Mouse (Mus musculus) hindbrain, embryonic 11.5 days (tissue): Measurements from ENCODE around the gene Iqch. TPM values are rescaled to one million over a fixed set of nuclear protein-coding genes. Genes with fewer than 3 reads are reported as not detected.
A peak's percentile ranks its signal among the peaks of the same experiment; 100 is the strongest.

Experiments
- ATAC-seq: fragments of 200-750 bp; cut with Nextera tagmentation; 2 replicates; pipeline ENCODE4 v1.8.0; 2017; ENCODE audit warnings: mild to moderate bottlenecking, moderate TSS enrichment, moderate library complexity; ENCODE audit not compliant: low FRiP score
- DNase-seq: peaks from one replicate; pipeline ENCODE4 v3.0.0-alpha.2; 2015; ENCODE audit warnings: low spot score
- H3K27ac ChIP-seq: fragments of 300-500 bp; sonication (generic); 2 replicates; pipeline ENCODE4 v1.5.1; 2014; ENCODE audit warnings: mild to moderate bottlenecking, low read depth, low read length
- H3K27me3 ChIP-seq: fragments of 300-500 bp; sonication (generic); 2 replicates; pipeline ENCODE4 v1.6.1; 2014; ENCODE audit warnings: mild to moderate bottlenecking, low read length, moderate library complexity, mixed read lengths; ENCODE audit not compliant: control insufficient read depth, insufficient read depth
- H3K36me3 ChIP-seq: fragments of 300-500 bp; sonication (generic); 2 replicates; pipeline ENCODE4 v1.6.1; 2014; ENCODE audit warnings: mild to moderate bottlenecking, low read length, moderate library complexity, mixed read lengths; ENCODE audit not compliant: control insufficient read depth, insufficient read depth
- H3K4me1 ChIP-seq: fragments of 300-500 bp; sonication (generic); replicated peaks from 2 replicates; pipeline ENCODE4 v1.6.1; 2014; ENCODE audit warnings: low read length, mixed read lengths; ENCODE audit not compliant: control insufficient read depth, insufficient read depth
- H3K4me2 ChIP-seq: fragments of 300-500 bp; sonication (generic); replicated peaks from 2 replicates; pipeline ENCODE4 v1.6.1; 2014; ENCODE audit warnings: mild to moderate bottlenecking, low read depth, low read length
- H3K4me3 ChIP-seq: fragments of 300-500 bp; sonication (generic); 2 replicates; pipeline ENCODE4 v1.5.1; 2014; ENCODE audit warnings: low read depth, low read length
- H3K9ac ChIP-seq: fragments of 300-500 bp; sonication (generic); 2 replicates; pipeline ENCODE4 v1.6.1; 2014; ENCODE audit warnings: low read depth, low read length
- H3K9me3 ChIP-seq: fragments of 300-500 bp; sonication (generic); 2 replicates; pipeline ENCODE4 v1.6.1; 2016; ENCODE audit warnings: low read length; ENCODE audit not compliant: control insufficient read depth
- WGBS: fragments of 180-500 bp; shearing (Covaris S2); extraction: QIAGEN DNeasy Blood & Tissue Kit; methylation state at CpG from one replicate; pipeline ENCODE4 v1.1.7; 2014; 5-methylcytosine and 5-hydroxymethylcytosine counted together
- polyA plus RNA-seq: library from polyadenylated mRNA; unstranded; fragments of >200 nt; fragmentation: Nextera tagmentation; extraction: Ambion mirVana; gene quantifications from 2 replicates; pipeline ENCODE4 v1.2.1, GENCODE M21; 2014

Iqch gene
- polyA plus RNA-seq, 1 experiment from 2014 or later, result 0.32 TPM

DNA sequence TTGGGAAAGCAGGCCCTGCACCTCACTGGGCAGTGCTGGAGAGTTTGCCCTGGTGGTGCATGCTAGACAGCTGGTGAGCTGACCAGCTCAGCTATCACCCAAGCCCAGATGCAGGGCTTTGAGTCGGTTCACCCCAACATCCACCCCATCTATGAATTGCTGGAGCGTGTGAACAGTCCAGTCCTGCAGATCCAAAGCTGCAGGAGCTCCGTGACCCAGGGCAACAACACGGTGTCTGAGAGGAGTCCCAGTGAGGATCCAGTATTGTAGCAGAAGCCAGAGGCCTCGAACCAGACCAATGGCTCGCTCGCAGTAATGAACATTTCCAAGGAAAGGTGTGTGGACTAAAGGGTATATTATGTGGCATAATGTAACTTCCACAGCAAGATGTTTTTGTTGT, 61.0 kb downstream of the Iqch start:
- no peaks in the 10 kb centered on the region for H3K36me3 ChIP-seq
- WGBS, result 82% methylated on average over 7 of the region's 7 CpGs
- H3K4me2 ChIP-seq, result no peak overlapping the region
- H3K4me1 ChIP-seq, result no peaks in the 10 kb centered on the region
- ATAC-seq, result no peak
- H3K27me3 ChIP-seq, result no peaks in the 10 kb centered on the region
- no peak overlapping the region for H3K9ac ChIP-seq
- DNase-seq, result no peak
- no peak overlapping the region for H3K27ac ChIP-seq
- no peaks in the 10 kb centered on the region for H3K9me3 ChIP-seq
- H3K4me3 ChIP-seq, result no peak overlapping the region

DNA sequence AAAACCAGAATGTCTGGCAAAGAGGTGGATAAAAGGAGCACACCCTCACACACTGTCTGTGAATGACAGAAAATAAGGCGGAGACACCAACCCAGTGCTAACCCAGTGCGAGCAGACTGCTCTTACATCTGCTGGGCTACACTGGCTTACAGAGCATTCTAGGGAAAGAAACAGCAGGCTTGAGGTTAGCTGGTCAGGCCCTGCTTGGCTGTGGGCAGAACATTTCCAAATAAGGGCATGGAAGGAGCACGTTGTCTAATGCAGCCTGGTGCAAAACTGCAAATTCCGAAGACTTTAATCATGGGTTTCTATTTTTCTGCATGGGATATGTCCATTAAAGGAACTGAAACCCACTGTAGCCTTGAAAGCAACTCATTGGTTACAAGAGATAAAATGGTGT, 64.8 kb downstream of the Iqch start:
- no peaks in the 10 kb centered on the region for H3K9me3 ChIP-seq
- DNase-seq (no peak), ATAC-seq (no peak)
- peaks cover 11% of the 10 kb centered on the region for H3K4me1 ChIP-seq
- H3K4me2 ChIP-seq, result no peak overlapping the region
- no peak overlapping the region for H3K4me3 ChIP-seq
- H3K27me3 ChIP-seq, result no peaks in the 10 kb centered on the region; the same call in 1 of the 2 replicates
- no peak overlapping the region for H3K9ac ChIP-seq
- WGBS, result 85% methylated on average over 4 of the region's 4 CpGs
- H3K36me3 ChIP-seq, result no peaks in the 10 kb centered on the region
- H3K27ac ChIP-seq, result no peak overlapping the region

DNA sequence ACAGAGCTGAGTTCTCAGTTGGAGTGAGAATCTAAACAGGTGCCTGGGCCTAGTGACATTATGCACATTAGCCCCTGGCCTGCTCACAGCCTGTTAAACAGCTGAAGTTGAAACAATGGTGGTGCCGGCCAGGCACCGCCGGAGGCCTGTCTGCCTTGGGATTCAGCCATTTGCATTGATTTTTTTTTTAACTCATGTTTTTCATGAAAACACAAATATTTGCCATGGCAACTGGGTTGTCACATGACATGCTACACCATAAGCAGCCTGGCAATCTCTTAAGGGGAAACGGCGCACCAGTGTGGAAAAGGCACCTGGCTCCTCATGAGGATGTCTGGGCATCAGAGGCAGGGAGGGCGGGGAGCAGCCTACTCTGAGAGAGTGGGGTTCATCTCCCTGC, 67.3 kb downstream of the Iqch start:
- DNase-seq, result peak; percentile 62
- no peaks in the 10 kb centered on the region for H3K36me3 ChIP-seq
- no peaks in the 10 kb centered on the region for H3K9me3 ChIP-seq
- H3K4me3 ChIP-seq, result no peak overlapping the region
- no peak overlapping the region for H3K4me2 ChIP-seq
- H3K27me3 ChIP-seq, result no peaks in the 10 kb centered on the region; the same call in 1 of the 2 replicates
- peak overlapping the region; percentile 51; the same call in 1 of the 2 replicates for H3K27ac ChIP-seq
- 26% methylated on average over 6 of the region's 6 CpGs for WGBS
- H3K4me1 ChIP-seq, result peaks cover 11% of the 10 kb centered on the region
- ATAC-seq, result peak; percentile 63; the same call in 1 of the 2 replicates
- no peak overlapping the region for H3K9ac ChIP-seq

DNA sequence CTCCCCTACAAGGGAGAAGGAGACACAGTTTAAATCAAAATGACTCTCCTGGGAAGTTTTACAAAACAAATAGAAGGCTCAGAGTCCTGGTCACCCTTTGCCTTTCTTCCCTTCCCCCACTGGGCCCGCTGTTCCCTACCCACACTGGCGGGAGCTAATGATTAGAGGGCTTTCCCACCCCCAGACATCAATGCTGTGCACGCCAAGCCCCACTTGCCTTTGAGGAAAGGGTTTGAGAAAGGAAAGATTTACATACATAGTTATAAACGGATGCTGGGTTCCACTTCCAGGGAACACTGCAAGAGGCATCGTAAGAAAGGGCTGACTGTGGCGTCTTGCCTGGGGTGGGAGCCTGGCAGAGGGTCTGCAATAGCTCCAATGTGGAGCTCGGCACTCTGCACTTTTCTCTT, 67.9 kb downstream of the Iqch start:
- Histone ChIP-seq H3K36me3 (no peaks in the 10 kb centered on the region), H3K9me3 (no peaks in the 10 kb centered on the region), H3K4me3 (no peak overlapping the region), H3K27me3 (no peaks in the 10 kb centered on the region; the same call in 1 of the 2 replicates), H3K4me1 (peaks cover 11% of the 10 kb centered on the region), H3K9ac (no peak overlapping the region), H3K4me2 (no peak overlapping the region), H3K27ac (0 out of 2 replicates have a peak overlapping the region, but pooled peaks have one; percentile 2)
- ATAC-seq (peak; percentile 67), DNase-seq (peak; percentile 51)
- WGBS, result 10% methylated on average over 7 of the region's 7 CpGs

DNA sequence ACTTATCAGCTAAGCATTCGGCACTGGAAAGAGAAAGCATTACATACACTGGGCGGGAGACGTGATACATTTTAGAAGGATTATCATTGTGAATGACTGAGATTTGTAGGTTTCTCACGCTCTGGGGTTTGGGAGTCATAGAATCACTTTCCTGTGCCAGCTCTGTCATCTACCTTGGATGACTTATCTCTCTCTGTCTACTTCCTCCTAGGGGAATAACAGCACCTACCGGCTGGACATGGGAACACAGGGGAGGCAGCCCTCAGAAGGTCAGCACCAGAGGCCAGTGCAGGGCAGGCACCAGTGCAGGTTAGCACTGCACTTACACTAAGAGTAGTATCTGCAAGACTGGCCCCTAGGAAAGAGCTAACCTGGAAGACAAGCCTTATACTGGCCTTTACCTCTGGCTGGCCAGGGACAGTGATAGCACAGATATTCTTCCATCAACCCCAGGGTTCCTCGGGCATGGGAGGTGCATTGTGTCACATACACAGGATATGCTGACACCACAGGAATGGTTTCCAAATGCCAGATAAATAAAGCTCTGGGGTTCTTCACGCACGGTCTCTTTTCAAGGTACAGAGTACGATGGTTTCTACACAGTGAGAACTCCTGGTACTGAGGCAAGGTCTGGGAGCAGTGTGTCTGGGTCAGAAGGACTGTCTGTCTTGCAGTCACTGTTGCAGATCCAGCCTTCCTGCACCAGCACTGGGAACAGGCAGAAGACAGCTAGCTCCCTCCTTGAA, 69.2 kb downstream of the Iqch start:
- no peak overlapping the region for H3K9ac ChIP-seq
- H3K36me3 ChIP-seq, result no peaks in the 10 kb centered on the region
- H3K27me3 ChIP-seq, result no peaks in the 10 kb centered on the region; the same call in 1 of the 2 replicates
- DNase-seq (peak; percentile 10), ATAC-seq (no peak)
- WGBS, result 59% methylated on average over 9 of the region's 9 CpGs
- no peaks in the 10 kb centered on the region for H3K9me3 ChIP-seq
- H3K27ac ChIP-seq, result no peak overlapping the region
- H3K4me1 ChIP-seq, result peaks cover 11% of the 10 kb centered on the region
- H3K4me2 ChIP-seq, result no peak overlapping the region
- no peak overlapping the region for H3K4me3 ChIP-seq

DNA sequence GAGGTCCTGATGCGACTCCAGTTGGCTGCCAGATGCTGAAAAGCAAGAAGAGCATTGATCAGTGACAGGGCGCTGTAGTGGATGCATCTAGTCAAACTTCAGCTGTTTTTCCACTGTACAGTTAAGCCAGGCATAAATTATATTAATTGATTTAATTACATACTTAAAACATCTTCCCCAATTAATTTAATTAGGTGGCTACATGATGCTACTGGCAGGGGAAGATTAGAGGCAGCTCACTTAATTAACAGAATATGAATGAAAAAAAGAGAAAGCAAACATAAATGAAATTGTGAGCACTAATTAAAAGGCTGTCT, 78.4 kb downstream of the Iqch start:
- DNase-seq (no peak), ATAC-seq (no peak)
- H3K4me2 ChIP-seq, result no peak overlapping the region
- no peak overlapping the region for H3K4me3 ChIP-seq
- H3K36me3 ChIP-seq, result no peaks in the 10 kb centered on the region
- no peaks in the 10 kb centered on the region for H3K9me3 ChIP-seq
- no peak overlapping the region for H3K9ac ChIP-seq
- no peaks in the 10 kb centered on the region for H3K4me1 ChIP-seq
- no peaks in the 10 kb centered on the region for H3K27me3 ChIP-seq
- no peak overlapping the region for H3K27ac ChIP-seq
- WGBS, result 82% methylated on average over 2 of the region's 2 CpGs

DNA sequence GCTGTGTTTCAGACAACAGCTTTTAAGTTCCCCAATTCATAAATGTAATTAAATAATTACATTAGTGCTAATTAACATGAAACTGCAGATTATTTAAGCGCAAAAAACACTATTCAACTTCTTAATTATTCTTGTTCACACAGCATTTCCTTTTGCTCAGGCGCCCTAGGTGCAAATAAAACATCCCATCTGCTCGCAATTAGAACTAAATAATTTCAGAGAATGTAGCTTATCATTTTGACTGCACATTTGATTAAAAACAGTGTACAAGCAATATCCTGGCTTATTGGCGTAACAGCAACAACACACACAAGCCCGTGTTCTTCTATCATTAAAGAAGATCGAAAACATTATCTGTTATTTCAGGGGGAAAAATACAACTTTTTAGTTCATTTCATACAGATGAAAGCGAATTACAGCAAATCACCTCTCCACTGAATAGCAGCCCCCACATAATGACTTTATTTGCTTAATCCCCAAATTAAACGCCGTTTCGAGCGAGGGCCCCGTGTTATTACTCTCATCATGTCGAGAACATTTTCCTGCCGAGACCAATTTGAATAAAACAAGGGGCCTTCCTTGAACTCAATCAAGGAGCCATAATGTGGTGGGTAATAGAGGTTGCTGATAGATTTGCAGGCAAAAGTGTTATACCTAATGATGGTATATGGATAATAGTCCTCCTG, 78.9 kb downstream of the Iqch start:
- DNase-seq (no peak), ATAC-seq (no peak)
- Histone ChIP-seq H3K4me3 (no peak overlapping the region), H3K9me3 (no peaks in the 10 kb centered on the region), H3K27ac (no peak overlapping the region), H3K4me2 (no peak overlapping the region), H3K9ac (no peak overlapping the region), H3K27me3 (no peaks in the 10 kb centered on the region), H3K36me3 (no peaks in the 10 kb centered on the region), H3K4me1 (no peaks in the 10 kb centered on the region)
- WGBS, result 89% methylated on average over 14 of the region's 14 CpGs

DNA sequence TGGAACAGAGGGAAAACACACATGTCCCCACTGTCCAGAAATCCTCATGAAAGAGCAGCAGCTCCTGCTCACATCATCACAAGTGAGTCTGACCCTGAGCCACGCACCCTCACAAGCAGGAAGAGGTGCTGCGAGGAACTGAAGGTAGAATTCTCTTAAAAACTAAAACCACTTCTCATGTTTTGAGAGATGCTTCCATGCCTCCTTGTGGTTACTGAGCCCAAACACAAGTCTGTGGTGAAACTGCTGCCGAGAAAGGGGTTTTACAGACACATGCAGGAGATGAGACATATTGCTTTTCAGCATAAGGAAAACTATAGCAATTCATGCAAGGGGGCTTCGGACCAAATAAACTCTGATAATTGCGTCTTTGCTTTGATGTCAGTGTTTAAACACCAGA, 89.4 kb downstream of the Iqch start:
- H3K27me3 ChIP-seq, result no peaks in the 10 kb centered on the region
- ATAC-seq, result no peak
- 78% methylated on average over 5 of the region's 5 CpGs for WGBS

DNA sequence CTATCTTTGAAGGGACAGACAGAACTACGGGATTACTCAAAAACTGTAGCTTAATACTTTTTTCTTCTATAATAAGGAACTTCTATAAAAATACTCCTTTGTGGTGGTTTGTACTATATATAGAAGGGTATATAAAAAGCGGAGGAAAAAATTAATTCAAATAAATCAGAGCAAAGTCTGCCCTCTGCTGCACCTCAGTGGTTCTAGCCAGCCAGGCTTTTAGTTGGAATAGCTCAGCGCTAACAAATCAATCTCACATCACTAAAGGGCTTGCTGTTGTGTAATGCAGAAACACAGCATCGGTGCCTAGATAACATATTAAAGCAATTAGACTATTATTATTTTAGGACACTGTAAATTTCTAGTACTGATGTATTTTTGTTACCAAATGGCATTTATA, 91.3 kb downstream of the Iqch start:
- H3K27me3 ChIP-seq, result no peaks in the 10 kb centered on the region
- WGBS, result 90% methylated on average over 4 of the region's 4 CpGs

More for the DNA sequence above, 89.4 kb downstream of the Iqch start:
- H3K36me3 ChIP-seq, result no peaks in the 10 kb centered on the region
- no peak overlapping the region for H3K4me3 ChIP-seq
- H3K4me1 ChIP-seq, result no peaks in the 10 kb centered on the region
- no peak overlapping the region for H3K4me2 ChIP-seq
- no peak overlapping the region for H3K9ac ChIP-seq
- no peaks in the 10 kb centered on the region for H3K9me3 ChIP-seq
- no peak for DNase-seq
- H3K27ac ChIP-seq, result no peak overlapping the region

More for the DNA sequence above, 91.3 kb downstream of the Iqch start:
- ATAC-seq (no peak), DNase-seq (no peak)
- Histone ChIP-seq H3K4me1 (no peaks in the 10 kb centered on the region), H3K4me2 (no peak overlapping the region), H3K36me3 (no peaks in the 10 kb centered on the region), H3K27ac (no peak overlapping the region), H3K9me3 (no peaks in the 10 kb centered on the region), H3K9ac (no peak overlapping the region), H3K4me3 (no peak overlapping the region)
